Mouse (Mus musculus): ENCODE data around the gene A3galt2. TPM values are rescaled to one million over a fixed set of nuclear protein-coding genes. Genes with fewer than 3 reads are reported as not detected.

Gene A3galt2
- polyA plus RNA-seq, 1 experiment: 0.13 TPM

DNA sequence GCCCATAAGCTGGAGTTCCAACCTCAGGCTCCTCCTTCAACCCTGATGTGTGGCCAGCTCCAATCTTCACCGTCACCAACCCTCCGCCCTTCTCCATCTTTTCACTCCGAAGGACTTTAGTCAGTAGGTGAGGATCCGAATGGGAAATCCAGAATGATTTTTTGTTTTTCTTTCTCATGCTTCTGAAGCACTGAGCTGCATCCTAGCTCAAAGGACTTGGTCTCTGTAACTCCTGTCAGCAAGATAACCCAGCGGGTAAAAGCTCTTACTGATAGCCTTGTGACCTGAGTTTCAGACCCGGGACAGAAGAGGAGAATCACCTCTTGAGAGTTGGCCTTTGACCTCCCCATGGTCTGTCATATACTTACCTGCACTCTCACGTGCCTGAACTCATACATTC, 61.8 kb downstream of the A3galt2 start:
- peaks cover 10% of the 10 kb centered on the region for H3K27me3 ChIP-seq (ENCODE audit: control insufficient read depth, insufficient read depth, insufficient read length)
- TF ChIP-seq TCF12 (IDR thresholded peaks at IDR 0.05; ENCODE audit: insufficient read depth, poor library complexity, severe bottlenecking) (no peak), SRF (IDR thresholded peaks at IDR 0.05; ENCODE audit: control insufficient read depth, insufficient read length, low read depth) (no peak)
- H3ac ChIP-seq (ENCODE audit: control insufficient read depth, insufficient read length): no peak overlapping the region
- H3K4me3 ChIP-seq: no peak overlapping the region
- H3K79me2 ChIP-seq (ENCODE audit: control insufficient read depth, insufficient read depth): no peaks in the 10 kb centered on the region
- H3K36me3 ChIP-seq (ENCODE audit: control insufficient read depth, insufficient read depth): no peaks in the 10 kb centered on the region
- no peak overlapping the region for H3K4me2 ChIP-seq (ENCODE audit: low read depth)

Other genes starting within 250 kb of the A3galt2 start
- 2.8 TPM for gene Zscan20, start 145.3 kb upstream of the A3galt2 start, polyA plus RNA-seq (2012; fragmentation: generic; extraction: Trizol)
- gene Tlr12, start 136.7 kb upstream of the A3galt2 start, polyA plus RNA-seq (2012; fragmentation: generic; extraction: Trizol): not detected
- gene Phc2, start 100.7 kb upstream of the A3galt2 start, polyA plus RNA-seq (2012; fragmentation: generic; extraction: Trizol): 100 TPM
- 12.0 TPM for gene Zfp362, start 50.7 kb downstream of the A3galt2 start, polyA plus RNA-seq (2012; fragmentation: generic; extraction: Trizol)
- gene Trim62, start 128.2 kb downstream of the A3galt2 start, polyA plus RNA-seq (2012; fragmentation: generic; extraction: Trizol): 0.65 TPM
- gene Azin2, start 207.1 kb downstream of the A3galt2 start, polyA plus RNA-seq (2012; fragmentation: generic; extraction: Trizol): 17.4 TPM
- 83.0 TPM for gene Ak2, start 236.6 kb downstream of the A3galt2 start, polyA plus RNA-seq (2012; fragmentation: generic; extraction: Trizol)

Measured in myocyte (in vitro differentiated cells).